Mouse (Mus musculus) cortical plate, adult 2 months (tissue): Measurements from ENCODE around the gene Ltbp3. TPM values are rescaled to one million over a fixed set of nuclear protein-coding genes. Genes with fewer than 3 reads are reported as not detected.

Experiments
- H3K27ac ChIP-seq: fragments of 200-500 bp; 2 replicates; pipeline ENCODE4 v1.5.1; 2012; ENCODE audit warnings: low read length, control low read depth, inconsistent platforms; ENCODE audit not compliant: insufficient read depth
- H3K4me1 ChIP-seq: fragments of 200-500 bp; 2 replicates; pipeline ENCODE4 v1.6.1; 2011; ENCODE audit warnings: low read length; ENCODE audit not compliant: control insufficient read depth, insufficient read depth
- H3K4me3 ChIP-seq: fragments of 200-500 bp; 2 replicates; pipeline ENCODE4 v1.5.1; 2011; ENCODE audit warnings: mild to moderate bottlenecking, low read length, control low read depth; ENCODE audit not compliant: insufficient read depth
- CTCF ChIP-seq: fragments of 200-500 bp; IDR thresholded peaks from 2 replicates; pipeline ENCODE4 v1.5.1; 2011; ENCODE audit warnings: mild to moderate bottlenecking, control low read depth, low read length; ENCODE audit not compliant: insufficient read depth; ENCODE audit errors: extremely low read depth
- POLR2A ChIP-seq: fragments of 200-500 bp; IDR thresholded peaks from 2 replicates; pipeline ENCODE4 v1.6.1; 2011; ENCODE audit warnings: mild to moderate bottlenecking, low read length, control low read depth; ENCODE audit not compliant: insufficient read depth; ENCODE audit errors: extremely low read depth
- polyA plus RNA-seq: library from polyadenylated mRNA; depleted of rRNA; stranded (reverse); fragments of >200 nt; gene quantifications from 2 replicates; pipeline ENCODE4 v1.2.3, GENCODE M21; 2012; rRNA removed

Gene Ltbp3
- 54.2 and 54.9 TPM in 2 replicates for polyA plus RNA-seq

DNA sequence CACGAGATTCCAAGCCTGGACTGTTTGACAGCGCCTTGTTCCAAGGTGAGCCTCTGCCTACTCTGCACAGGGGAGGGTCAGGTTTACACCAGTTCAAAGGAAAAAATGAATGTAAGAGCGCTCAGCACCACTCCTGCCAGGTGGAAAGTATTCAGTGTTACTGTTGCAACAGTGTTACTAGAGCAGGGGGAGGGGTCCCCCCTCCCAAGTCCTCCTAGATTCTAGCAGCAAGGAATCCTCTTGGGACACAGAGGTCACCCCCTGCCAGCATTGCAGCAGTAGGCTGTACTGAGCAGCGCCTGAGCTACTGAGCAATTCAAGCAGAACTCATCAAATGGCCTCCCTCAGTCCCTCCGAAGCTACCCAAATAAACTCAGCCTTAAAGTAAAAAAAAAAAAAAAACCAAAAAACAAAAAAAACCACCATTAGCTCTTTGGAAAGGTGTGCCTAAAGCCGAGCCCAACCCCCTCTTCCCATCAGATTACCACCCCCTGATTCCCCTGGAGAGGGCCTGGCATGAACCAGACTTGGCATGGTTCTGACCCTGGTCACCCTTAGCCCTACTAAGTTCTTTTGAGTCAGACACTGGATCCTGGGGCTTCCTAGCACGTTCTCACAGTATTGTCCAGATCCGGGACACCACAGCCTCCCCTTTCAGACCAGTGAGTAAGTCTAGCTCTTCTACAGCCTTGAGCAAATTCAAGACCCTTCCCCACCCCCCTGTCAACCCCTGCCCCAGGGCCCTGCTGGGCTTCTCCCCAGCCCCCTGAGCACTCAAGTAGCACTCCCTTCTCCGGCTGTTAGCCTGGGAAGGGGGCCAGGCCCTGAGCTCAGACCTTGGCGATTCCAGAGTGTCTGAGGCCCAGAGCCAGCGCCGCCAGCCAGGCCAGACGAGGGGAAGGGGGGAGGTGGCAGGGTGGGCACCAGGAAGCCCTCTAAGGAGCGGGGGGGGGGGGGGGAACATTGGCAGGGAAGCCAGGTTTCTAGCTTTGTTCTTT is at the start of gene Ltbp3:
Ltbp3 (plus strand) TSS at position 585 of the 998 bp plus-strand sequence.
- TF ChIP-seq POLR2A (no peak), CTCF (no peak)
- 0 out of 2 replicates have a peak, but pooled peaks cover 1% of the 10 kb centered on the region for H3K4me1 ChIP-seq
- H3K27ac ChIP-seq, result no peak within 1 kb of the TSS
- H3K4me3 ChIP-seq, result peak within 1 kb of the TSS; percentile 48

DNA sequence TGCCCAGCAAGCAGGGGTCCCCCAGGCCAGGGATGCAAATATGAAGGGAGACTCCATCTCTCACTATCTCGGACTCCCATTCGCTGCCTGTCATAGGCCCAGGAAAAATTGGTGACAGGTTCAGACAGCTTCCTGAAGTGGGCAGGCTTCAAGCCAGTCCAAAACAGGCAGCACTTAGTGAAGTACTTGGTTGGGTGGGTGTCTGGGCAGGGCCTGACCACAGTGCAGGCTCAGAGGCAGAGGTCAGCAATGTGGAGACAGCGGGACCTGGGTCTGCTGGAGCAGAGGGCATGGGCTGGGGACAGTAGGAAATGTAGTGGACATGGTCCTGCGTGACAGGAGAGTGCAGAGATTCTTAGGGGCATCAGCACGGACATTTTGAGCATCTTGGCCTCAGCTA is 49.1 kb upstream of the Ltbp3 start:
- TF ChIP-seq CTCF (no peak), POLR2A (no peak)
- Histone ChIP-seq H3K4me3 (peak overlapping the region; percentile 83), H3K27ac (peak overlapping the region; percentile 93), H3K4me1 (peaks cover 9% of the 10 kb centered on the region)

DNA sequence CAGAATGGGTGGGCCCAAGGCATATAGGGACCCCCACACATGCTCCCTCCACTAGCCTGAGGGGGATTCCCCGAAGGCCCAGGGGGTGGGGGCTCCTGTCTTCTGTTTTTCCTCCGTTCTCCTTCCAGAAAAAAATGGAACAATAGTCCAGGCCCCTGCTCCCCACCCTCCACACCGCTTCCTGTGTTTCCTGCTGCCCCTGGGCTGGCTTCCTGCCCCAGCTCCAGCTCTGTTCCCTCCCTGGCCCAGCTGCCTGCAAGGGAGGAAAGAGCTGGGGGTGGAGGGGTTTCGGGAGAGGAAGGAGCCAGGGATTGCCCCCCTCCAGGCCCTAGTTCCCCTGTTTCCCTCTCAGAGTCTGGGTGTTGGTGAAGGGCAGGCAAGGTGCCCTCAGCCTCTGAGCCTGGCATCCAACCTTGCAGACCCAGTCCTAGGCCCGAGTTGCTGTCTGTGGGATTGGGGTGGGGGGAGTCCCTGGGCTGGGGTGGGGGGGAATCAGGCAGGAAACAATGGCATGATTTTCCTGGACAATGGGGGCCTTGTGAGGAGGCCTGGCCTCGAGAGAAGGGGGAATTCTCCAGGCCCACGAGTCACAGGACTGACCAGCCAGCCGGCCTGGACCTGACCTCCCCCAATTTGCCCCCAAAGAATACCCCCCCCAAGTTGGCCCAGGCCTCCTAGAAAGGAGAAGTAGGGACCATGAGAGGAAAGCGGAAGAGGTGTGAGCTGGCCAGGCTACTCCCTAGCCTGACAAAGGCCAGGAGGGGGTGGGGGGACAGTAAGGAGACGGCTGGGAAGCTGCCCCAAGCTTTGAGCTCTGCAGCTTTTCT is 48.4 kb upstream of the Ltbp3 start:
- Histone ChIP-seq H3K4me1 (peaks cover 9% of the 10 kb centered on the region), H3K27ac (peak overlapping the region; percentile 93), H3K4me3 (peak overlapping the region; percentile 83)
- TF ChIP-seq POLR2A, result 0 out of 2 replicates have a peak, but pooled peaks have one; percentile 9
- TF ChIP-seq CTCF, result no peak

DNA sequence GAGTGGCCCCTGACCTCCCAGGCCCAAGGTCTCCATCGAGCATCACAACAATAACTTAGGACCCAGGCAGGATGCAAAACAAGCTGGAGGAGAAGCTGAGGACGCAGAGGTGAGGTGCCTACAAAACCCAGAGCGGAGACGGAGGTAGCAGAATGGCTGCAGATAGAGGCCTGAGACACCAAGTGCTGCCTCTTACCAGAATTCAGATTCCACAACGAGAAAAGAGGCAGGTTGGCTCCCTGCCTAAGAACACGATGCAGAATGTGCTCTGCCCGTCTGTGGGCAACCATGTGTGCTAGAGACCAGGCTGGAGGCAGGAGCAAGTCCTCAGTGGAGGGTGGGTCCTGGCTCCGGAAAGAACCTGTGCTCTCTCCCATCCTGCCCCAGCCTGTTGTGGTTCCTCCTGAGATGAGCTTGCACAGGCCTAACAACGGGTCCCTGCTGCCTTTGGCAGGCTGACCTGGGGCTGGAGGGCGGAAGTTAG is 47.7 kb upstream of the Ltbp3 start:
- Histone ChIP-seq H3K4me3 (peak overlapping the region; percentile 83; the same call in 1 of the 2 replicates), H3K27ac (peak overlapping the region; percentile 81), H3K4me1 (peaks cover 7% of the 10 kb centered on the region)
- TF ChIP-seq CTCF (no peak), POLR2A (no peak)

DNA sequence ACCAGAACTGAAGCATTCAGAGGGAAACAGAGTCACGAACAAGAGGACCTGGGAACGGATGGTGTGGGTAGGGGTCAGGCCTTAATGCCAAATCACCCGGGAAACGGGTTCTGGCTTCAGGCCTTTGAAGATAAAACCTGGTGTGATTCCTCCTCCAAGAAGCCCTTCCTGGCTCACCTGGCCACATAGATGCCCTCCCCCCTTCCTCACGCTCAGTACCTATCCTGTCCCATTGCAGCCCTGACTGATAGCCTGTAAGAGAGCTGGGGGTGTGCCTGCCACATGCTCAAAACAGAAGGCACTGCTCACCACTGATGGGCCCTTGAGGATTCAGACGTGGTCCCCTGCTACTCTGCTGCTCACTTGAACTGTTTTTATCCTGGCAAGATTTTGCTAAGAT is 46.9 kb upstream of the Ltbp3 start:
- Histone ChIP-seq H3K4me3 (no peak overlapping the region), H3K27ac (peak overlapping the region; percentile 8; the same call in 1 of the 2 replicates), H3K4me1 (peaks cover 7% of the 10 kb centered on the region)
- TF ChIP-seq CTCF (no peak), POLR2A (no peak)

DNA sequence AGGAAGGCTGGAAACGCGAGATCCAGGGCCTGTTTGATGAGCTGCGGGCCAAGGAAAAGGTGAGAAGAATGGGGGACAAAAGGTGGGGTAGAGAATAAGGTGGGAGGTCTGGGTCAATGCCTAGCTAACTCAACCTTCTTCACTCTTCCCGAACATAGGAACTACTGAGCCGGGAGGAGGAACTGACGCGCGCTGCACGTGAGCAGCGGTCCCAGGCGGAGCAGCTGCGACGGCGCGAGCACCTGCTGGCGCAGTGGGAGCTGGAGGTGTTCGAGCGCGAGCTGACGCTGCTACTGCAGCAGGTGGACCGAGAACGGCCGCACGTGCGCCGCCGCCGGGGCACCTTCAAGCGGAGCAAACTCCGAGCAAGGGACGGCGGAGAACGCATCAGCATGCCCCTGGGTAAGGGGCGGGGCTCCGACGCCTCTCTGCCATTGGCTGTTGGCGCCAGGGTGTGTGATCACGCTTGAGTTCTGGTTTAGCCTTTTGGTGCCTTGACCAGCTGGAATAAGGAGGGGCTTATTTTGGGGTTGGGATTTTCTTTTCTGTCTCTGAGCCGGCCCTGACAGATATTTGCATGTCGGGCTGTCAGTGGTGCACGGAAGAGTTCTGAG is 44.7 kb upstream of the Ltbp3 start:
- H3K4me1 ChIP-seq, result peaks cover 7% of the 10 kb centered on the region
- H3K4me3 ChIP-seq, result no peak overlapping the region
- TF ChIP-seq POLR2A, result no peak
- no peak for TF ChIP-seq CTCF
- H3K27ac ChIP-seq, result no peak overlapping the region

DNA sequence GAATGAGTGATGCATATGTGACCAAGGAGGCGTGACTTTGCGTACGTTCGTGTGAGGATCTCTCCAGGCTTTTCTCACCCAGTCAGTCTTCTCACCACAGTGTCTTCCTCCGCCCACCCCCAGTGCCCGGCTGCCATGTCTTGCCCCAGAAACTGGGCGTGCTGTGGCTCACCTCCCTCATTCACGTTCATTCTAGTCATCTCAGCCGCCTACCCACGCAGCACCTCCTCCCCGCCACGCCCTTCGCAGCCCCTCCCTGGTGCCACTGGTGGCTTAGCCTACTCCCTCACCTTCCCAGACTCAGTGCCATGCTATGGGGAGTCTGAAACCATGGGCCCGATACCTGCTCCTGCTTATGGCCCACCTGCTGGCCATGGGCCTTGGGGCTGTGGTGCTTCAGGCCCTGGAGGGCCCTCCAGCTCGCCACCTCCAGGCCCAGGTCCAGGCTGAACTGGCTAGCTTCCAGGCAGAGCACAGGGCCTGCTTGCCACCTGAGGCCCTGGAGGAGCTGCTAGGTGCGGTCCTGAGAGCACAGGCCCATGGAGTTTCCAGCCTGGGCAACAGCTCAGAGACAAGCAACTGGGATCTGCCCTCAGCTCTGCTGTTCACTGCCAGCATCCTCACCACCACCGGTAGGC is 36.4 kb upstream of the Ltbp3 start, which contains the start of gene Kcnk7:
Kcnk7 (plus strand) TSS at position 205 of the 638 bp plus-strand sequence.
- H3K27ac ChIP-seq, result no peak within 1 kb of the TSS
- no peak for TF ChIP-seq CTCF
- no peak for TF ChIP-seq POLR2A
- no peaks in the 10 kb centered on the region for H3K4me1 ChIP-seq
- no peak within 1 kb of the TSS for H3K4me3 ChIP-seq

DNA sequence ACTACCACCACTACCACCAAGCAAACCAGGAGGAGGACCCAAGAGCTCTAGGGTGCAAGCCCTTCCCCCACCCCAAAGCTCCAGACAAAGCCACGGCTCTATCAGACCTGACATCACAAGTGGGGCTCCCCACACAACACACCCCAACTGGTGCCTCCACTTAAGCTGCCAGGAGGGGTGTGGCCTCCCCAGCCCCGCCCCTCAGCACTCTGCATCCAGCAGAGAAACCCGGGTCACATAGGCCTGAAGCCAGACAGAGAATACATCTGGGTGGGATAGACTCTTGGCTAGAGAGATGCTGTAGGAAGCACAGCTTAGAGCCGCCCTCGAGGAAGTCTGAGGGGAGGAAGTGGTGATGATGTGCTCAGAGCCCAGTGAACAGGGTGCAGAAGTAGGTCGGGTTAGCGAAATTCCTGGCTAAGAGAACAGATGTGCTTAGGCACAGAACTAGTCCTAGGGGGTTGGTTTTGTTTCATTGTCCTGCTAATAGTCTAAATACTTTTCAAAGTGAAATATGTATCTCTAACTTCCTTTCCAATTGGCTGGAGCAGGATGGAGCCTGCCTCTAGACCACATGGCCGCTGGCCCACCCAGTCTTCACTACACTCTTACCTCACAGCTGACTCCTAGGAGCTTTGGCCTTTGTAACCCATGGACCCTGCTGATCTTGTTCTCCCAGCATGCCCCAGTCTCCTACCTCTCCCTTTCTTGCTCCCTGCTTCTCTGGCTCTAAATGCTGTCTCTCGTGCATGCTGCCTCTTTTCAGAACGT is 35.7 kb upstream of the Ltbp3 start:
- TF ChIP-seq POLR2A (no peak), CTCF (no peak)
- H3K27ac ChIP-seq, result no peak overlapping the region
- no peaks in the 10 kb centered on the region for H3K4me1 ChIP-seq
- no peak overlapping the region for H3K4me3 ChIP-seq
